Mouse (Mus musculus) left cerebral cortex, adult 11 months (tissue): ENCODE measurements around the gene Clint1.
"Not testable (repeated sequence)": the region's sequence is repeated elsewhere in the genome, so short reads cannot be mapped to it uniquely, and the experiment has no call there.

Experiments
- DNase-seq: peaks from one replicate; pipeline ENCODE4 v3.0.0; 2022; ENCODE audit warnings: low spot score

The Clint1 gene

GRCm38 (mm10) chr11:45848253-45848652 lies 3.6 kb upstream of the Clint1 start:
- DNase-seq = no peak

DNA sequence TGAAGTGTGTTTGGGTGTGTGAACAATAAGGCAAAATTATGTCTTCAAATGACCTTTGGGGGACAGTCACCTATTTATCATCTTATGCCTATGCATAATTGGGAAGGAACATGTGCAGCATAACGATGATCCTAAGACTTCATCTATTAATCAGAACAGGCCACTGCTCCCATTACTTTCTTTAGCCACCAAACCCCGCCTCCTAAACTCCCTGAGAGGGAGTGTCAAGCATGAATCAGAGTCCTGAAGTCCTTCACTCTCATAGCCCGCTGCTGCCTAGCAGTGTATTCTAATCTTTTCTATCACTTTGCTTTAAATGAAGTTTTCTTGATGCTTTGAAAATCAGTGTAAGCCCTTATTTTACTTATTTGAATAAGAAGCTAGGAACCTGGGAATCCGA lies 2.6 kb upstream of the Clint1 start:
- no peak for DNase-seq

DNA sequence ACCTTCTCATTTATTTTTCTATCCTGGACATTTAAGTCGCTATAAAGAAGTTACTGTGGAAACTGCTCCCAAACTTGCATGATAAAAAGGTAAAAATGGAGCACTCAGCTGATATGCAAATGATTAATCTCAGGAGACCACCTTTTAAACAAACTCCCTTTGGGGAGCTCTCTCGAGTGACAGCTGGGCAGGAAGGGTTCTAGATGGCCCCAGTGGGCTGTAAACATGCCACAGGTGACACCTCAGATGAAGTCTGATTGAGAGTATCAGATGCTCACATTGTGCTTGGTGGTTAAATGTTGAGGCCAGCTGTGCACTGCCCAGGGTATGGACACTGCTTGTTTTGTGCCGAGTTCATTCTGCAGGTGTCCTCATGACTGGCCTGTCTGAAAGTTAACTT lies 2.0 kb upstream of the Clint1 start:
- DNase-seq = no peak

DNA sequence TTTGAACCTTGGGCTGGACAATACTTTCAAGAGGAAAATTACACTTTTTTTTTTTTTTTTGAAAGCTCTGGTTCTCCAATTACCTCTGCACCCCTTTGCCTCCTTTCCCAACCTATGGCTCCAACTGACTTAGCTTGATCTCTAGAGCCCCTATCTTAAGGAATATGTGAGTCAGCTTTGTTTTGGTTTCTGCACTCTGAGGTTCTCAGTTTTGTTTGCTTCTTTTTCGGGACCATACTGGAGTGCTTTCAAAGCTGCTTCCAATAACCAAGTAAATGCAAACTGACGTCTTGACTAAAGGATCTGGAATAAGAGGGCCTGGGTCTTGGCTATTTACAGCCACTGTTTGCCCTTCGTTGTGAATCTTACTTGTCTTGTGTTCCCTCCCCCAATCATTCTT lies 1.5 kb upstream of the Clint1 start:
- no peak for DNase-seq

DNA sequence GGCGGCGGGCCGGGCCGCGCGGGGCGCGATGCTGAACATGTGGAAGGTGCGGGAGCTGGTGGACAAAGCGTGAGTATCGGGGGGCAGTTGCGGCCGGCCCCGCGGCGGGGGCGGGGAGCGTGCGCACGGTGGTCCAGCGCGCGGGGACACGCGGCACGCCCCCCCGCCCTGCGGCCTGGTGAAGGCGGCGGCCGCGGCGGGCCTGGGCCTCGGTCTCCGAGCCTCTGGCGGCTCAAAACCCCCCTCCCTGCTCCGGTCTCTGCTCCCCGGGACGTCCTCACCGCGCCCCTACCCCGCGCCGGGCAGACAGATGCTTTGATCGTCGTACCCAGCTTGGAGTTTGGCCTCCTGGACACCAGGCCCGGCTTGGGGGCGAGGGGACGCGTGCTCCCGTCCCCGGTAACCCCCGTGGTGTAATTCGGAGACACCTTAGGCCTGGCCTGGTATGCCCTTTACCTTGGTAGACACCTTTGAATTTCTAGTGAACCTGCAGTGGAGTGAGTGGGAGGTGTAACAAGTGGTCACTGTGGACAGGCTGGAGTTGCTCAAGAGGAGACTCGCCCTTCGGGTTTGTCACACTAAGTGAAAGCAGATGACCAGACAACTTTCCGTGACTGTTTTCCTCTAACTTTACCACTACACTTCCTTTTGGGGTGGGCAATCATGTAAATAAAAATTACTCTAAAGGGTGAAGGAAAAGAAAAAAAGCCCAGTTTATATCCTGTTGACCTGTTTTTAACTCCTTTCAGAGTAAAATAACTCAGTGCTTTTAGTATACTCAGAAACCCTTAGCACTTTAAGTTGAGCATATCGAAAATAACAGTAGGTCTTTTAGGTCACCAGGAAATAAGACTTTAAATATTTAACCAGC lies 508 bp downstream of the Clint1 start:
- peak; percentile 11 for DNase-seq

- no peak for DNase-seq
Observed at GRCm38 (mm10) chr11:45852995-45853317, 1.1 kb downstream of the Clint1 start.

DNA sequence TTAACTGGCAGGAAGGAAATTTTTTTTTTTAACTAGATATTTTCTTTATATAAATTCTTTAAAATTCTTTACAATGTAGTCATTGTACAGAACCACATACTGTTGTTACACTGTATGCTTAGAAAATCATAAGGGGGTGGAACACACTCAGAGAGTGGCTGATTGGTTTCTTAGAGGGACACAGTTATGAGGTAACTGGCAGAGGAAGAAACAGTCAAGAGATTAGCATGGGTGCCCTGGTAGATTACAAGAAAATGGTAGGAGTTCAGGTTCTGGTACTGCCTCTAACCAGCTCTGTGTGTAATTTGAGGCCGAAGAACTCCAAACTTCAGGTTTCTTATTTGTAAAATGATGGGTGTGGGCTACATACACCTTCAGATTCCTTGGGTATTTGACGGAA lies 2.1 kb downstream of the Clint1 start:
- DNase-seq = no peak

DNA sequence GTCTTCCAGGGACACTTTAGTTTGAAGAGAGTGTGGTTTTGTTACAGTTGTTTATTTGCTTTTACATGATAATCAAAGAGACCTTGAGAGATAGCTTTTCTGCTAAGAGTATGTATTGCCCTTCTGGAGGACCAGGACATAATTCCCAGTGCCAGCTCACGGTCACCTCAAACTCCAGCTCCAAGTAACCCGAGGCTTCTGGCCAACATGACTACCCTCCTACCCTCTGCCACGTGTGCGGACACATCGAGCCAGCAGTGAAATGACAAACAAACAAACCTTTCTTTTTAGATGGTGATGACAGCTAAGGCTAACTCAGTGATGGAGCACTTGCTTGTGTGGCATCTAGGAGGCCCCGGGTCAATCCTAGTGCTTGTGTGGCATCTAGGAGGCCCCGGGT lies 2.5 kb downstream of the Clint1 start:
- DNase-seq = no peak

DNA sequence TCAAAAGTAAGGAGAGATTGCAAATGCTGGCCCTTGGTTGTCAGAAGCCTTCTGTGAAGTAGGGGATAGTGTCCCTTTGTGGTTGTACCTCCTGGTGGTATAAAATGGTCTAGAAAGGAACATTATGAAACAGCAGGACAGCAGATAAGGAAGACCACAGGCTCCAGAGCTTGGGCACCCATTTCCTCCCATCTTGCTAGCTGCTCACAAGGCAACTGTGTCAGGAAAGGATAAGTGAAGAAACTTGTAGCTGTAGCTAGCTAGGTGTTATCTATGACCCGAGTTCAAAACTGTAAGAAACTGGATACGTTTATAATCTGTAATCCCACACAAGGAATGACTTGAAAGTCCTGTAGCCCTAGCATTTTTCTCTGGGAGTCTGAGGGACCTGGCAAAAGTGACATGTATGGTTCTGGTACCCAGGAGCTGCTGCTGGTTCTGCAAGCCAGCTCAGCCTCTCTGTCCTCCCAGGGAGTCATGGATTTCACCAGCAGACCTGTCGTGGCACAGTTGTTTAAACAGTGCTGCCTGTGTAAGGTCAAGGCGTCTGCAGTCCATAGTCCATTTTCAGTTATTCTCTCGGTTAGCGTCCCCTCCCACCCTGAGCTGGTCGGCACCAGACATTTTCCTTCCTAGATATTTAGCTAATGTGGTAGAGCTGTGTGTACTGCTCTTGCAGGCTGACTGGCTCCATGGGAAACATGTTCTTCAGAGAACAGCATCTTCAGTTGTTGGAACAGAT lies 3.7 kb downstream of the Clint1 start:
- DNase-seq = no peak

DNA sequence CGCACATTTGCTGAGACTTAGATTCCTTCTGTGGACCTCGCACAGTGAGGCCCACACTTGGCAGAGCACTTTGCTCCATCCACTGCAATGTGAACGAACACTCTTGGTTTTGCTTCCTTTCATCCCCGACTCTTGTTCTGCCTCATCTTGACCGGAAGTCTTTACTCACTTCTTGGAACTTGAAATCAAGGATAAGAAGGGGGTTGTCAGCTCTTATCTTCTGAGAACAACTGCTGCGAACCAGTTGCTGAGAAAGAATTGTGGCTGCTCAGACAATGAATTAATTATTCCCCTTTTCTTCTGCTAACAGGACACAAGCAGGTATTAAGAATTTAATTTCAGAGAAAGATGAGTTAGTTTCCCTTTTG lies 4.3 kb downstream of the Clint1 start:
- DNase-seq = no peak

- DNase-seq = no peak
Observed at GRCm38 (mm10) chr11:45861334-45861733, 9.5 kb downstream of the Clint1 start.

- DNase-seq = no peak
Observed at GRCm38 (mm10) chr11:45864409-45864808, 12.6 kb downstream of the Clint1 start.

DNA sequence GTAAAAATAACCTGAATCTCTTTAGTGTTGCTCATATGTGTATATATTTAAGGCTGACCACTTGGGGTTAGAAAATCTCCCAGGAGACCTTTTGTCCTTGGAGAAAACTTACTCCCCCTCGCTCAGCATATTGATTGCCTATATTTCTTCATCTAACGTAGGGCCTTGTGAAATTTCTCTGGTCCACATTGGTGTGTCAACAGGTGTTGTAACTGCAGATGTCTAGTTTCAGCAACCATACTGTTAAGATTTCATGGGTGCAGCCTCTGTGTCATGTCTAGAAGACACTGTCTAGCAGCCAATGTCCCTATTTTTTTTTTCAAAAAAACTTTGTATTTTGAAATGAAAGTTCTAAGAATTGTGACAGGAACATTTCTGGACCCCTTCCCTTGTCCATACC lies 14.0 kb downstream of the Clint1 start:
- no peak for DNase-seq

DNA sequence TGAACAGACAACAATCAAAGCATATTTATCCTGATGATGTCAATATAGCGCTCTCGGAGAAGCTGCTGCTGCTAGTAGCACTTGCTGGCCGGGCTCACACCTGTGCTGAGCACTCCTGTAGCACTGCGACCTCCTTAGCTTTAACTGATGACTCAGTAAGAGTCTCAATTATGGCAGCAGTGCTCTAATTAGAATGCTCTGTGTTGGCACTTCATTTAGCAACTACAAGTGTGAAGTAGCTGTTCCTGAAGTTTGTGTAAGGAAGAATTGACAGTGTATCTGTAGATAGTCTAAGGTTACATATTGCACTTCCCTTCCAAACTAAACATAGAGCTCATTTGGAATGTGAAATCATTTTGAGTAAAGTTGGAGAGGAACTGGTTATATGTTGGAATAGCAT lies 14.7 kb downstream of the Clint1 start:
- peak; percentile 21 for DNase-seq

DNA sequence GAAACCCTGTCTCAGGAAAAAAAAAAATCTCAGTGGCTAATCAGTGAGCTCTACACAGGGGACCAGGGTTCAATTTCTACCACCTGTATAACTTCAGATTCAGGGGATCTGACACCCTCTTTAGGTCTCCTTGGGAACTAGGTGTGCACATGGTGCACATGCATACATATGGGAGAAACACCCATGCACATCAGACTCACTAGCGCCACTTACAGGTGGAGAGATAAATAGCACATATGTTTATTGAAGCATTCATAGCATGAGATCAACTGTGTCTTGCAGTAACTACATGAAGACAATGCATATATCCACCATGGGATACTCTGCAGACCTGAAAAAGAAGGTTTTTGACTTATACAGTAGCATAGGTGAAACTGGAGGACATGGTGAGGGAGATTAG lies 21.8 kb downstream of the Clint1 start:
- DNase-seq = no peak

- DNase-seq = no peak
Observed at GRCm38 (mm10) chr11:45874251-45874650, 22.4 kb downstream of the Clint1 start.

GRCm38 (mm10) chr11:45875351-45875935 lies 23.6 kb downstream of the Clint1 start:
- no peak for DNase-seq

GRCm38 (mm10) chr11:45876036-45876435 lies 24.2 kb downstream of the Clint1 start:
- DNase-seq = no peak

GRCm38 (mm10) chr11:45879366-45879765 lies 27.5 kb downstream of the Clint1 start:
- not testable (repeated sequence) for DNase-seq

- no peak for DNase-seq
Observed at GRCm38 (mm10) chr11:45881026-45881682, 29.3 kb downstream of the Clint1 start.

GRCm38 (mm10) chr11:45881683-45882068 lies 29.8 kb downstream of the Clint1 start:
- DNase-seq = no peak

- DNase-seq = no peak
Observed at GRCm38 (mm10) chr11:45883270-45883931, 31.6 kb downstream of the Clint1 start.
